Mouse (Mus musculus): ENCODE data around the gene Tet3.

DNA sequence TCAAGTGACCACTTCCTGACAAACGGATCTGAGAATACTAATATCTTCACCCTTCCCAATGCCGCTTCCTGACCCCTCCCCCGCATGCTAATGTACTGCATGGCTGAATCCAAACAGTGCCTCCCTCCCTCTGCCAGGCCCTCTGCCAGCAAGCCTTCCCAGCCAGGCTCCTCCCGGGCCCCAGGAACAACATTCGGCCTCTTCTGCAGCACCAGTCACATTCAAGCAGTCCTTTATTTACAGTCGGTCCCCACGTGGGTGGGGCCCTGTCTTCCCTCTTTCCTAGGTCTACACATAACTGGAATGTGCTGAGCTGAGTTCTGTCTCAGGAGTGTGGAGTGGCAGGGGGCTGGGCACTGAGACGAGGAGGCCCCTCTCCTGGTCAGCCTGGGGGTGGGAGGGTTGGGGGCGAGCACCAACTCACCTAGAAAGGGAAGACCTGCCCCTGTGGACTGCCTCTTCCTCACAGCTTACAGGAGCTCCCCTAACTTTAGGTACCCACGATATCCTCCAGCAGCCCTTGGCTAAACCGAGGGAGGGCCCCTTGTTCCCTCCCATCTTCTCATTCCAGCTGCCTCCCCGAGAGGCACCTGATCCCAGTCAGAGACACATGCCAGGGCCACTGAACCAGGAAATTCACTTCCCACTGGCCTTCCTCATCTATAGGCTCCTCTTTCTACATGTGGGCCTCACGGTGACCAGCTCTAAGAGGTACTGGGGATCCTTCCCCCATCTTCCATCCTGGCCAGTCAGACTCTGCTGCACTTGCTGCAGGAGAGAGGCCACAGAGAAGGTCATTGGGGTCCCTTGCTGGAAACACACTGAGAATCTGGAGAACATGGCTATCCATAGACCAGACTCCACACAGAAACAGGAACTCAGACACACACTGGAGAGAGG, 15.2 kb downstream of the Tet3 start:
- TF ChIP-seq POLR2A (IDR thresholded peaks at IDR 0.05; ENCODE audit: borderline replicate concordance, low read depth, low read length), result no peak
- TF ChIP-seq CTCF (IDR thresholded peaks at IDR 0.05; ENCODE audit: low read depth, low read length), result no peak
